Mouse (Mus musculus): ENCODE measurements around the gene Cask.

DNA sequence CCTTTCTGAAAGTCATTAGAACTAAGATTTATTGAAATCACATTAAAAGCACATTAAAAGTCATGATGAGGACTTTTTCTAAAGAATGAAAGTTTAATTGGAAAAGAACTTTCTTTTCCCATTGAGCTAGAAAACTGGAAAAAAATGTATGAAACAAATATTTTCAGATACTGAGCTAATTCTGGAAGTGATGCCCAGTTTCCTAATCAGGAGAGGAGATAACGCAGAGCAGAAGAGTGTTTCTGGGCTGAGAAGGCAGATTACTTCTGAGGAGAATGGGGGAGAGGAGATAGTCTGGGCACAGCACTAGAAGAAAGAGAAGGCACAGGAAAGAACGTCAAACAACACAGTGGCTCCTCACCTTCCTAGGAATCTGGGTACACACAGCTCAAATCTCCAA, 110.1 kb downstream of the Cask start:
- TF ChIP-seq MAFK (IDR thresholded peaks at IDR 0.05; ENCODE audit: borderline replicate concordance, low read depth, low read length) (no peak), CTCF (IDR thresholded peaks at IDR 0.05 in 2 of 3, conservative IDR thresholded peaks at IDR 0.05 in 1 of 3; ENCODE audit: control insufficient read depth in 1 of 3, insufficient read depth in 1 of 3, low read depth in 2 of 3, low read length in 3 of 3, poor library complexity in 1 of 3, severe bottlenecking in 1 of 3) (no peak), SMC3 (IDR thresholded peaks at IDR 0.05; ENCODE audit: low read depth, low read length) (no peak), POLR2A (IDR thresholded peaks at IDR 0.05; ENCODE audit: control insufficient read depth in 1 of 2, insufficient read depth in 1 of 2, low read depth in 1 of 2, low read length in 2 of 2, poor library complexity in 1 of 2) (no peak), POLR2AphosphoS5 (IDR thresholded peaks at IDR 0.05; ENCODE audit: borderline replicate concordance, low read depth, low read length) (no peak), ZC3H11A (IDR thresholded peaks at IDR 0.05; ENCODE audit: low read depth, low read length) (no peak)
